Mouse (Mus musculus) neural tube, embryonic 11.5 days (tissue): Measurements from ENCODE around the gene Dpagt1. TPM values are rescaled to one million over a fixed set of nuclear protein-coding genes. Genes with fewer than 3 reads are reported as not detected.
"Not testable (repeated sequence)": the region's sequence is repeated elsewhere in the genome, so short reads cannot be mapped to it uniquely, and the experiment has no call there.

ENCODE experiments used
- ATAC-seq: fragments of 200-750 bp; cut with Nextera tagmentation; 2 replicates; pipeline ENCODE4 v1.8.0; 2017; ENCODE audit warnings: moderate number of reproducible peaks, mild to moderate bottlenecking, moderate TSS enrichment, moderate library complexity; ENCODE audit not compliant: insufficient read depth, low FRiP score, low TSS enrichment
- DNase-seq: peaks from one replicate; pipeline ENCODE4 v3.0.0-alpha.2; 2015; ENCODE audit warnings: low spot score
- H3K27ac ChIP-seq: fragments of 300-500 bp; sonication (generic); 2 replicates; pipeline ENCODE4 v1.5.1; 2014; ENCODE audit warnings: low read depth, mild to moderate bottlenecking, low read length
- H3K27me3 ChIP-seq: fragments of 300-500 bp; sonication (generic); 2 replicates; pipeline ENCODE4 v1.6.1; 2014; ENCODE audit warnings: mild to moderate bottlenecking, low read length, mixed read lengths; ENCODE audit not compliant: control insufficient read depth, insufficient read depth
- H3K36me3 ChIP-seq: fragments of 300-500 bp; sonication (generic); 2 replicates; pipeline ENCODE4 v1.6.1; 2014; ENCODE audit warnings: mild to moderate bottlenecking, low read length, moderate library complexity, mixed read lengths; ENCODE audit not compliant: control insufficient read depth, insufficient read depth
- H3K4me1 ChIP-seq: fragments of 300-500 bp; sonication (generic); 2 replicates; pipeline ENCODE4 v1.6.1; 2014; ENCODE audit warnings: low read length, mixed read lengths; ENCODE audit not compliant: control insufficient read depth, insufficient read depth
- H3K4me2 ChIP-seq: fragments of 300-500 bp; sonication (generic); 2 replicates; pipeline ENCODE4 v1.6.1; 2014; ENCODE audit warnings: low read depth, mild to moderate bottlenecking, moderate library complexity
- H3K4me3 ChIP-seq: fragments of 300-500 bp; sonication (generic); 2 replicates; pipeline ENCODE4 v1.5.1; 2014; ENCODE audit warnings: low read depth, low read length
- H3K9ac ChIP-seq: fragments of 300-500 bp; sonication (generic); 2 replicates; pipeline ENCODE4 v1.6.1; 2014; ENCODE audit warnings: mild to moderate bottlenecking, low read length
- H3K9me3 ChIP-seq: fragments of 300-500 bp; sonication (generic); 2 replicates; pipeline ENCODE4 v1.6.1; 2016; ENCODE audit warnings: low read length; ENCODE audit not compliant: control insufficient read depth
- WGBS: fragments of 180-500 bp; shearing (Covaris S2); extraction: QIAGEN DNeasy Blood & Tissue Kit; methylation state at CpG from one replicate; pipeline ENCODE4 v1.1.7; 2014; 5-methylcytosine and 5-hydroxymethylcytosine counted together
- microRNA-seq: library from miRNA; unstranded; fragments of <30 nt; microRNA quantifications from one replicate; pipeline ENCODE4, GENCODE M21; 2016
- polyA plus RNA-seq: library from polyadenylated mRNA; unstranded; fragments of >200 nt; fragmentation: Nextera tagmentation; extraction: Ambion mirVana; gene quantifications from 2 replicates; pipeline ENCODE4 v1.2.1, GENCODE M21; 2014

Dpagt1 gene
- polyA plus RNA-seq, 1 experiment from 2014 or later, result 48.6 TPM

- Histone ChIP-seq H3K4me1 (peaks cover 12% of the 10 kb centered on the region), H3K36me3 (peaks cover 10% of the 10 kb centered on the region)
- 90% methylated on average over 2 of the region's 2 CpGs for WGBS
- H3K9ac ChIP-seq, H3K27ac ChIP-seq, H3K4me3 ChIP-seq, DNase-seq, H3K9me3 ChIP-seq, H3K27me3 ChIP-seq, H3K4me2 ChIP-seq, ATAC-seq: not testable (repeated sequence)
Observed at GRCm38 (mm10) chr9:44377335-44377734, 51.5 kb downstream of the Dpagt1 start.

GRCm38 (mm10) chr9:44378153-44378730 lies 52.4 kb downstream of the Dpagt1 start:
- Histone ChIP-seq H3K9me3 (no peaks in the 10 kb centered on the region), H3K4me2 (peak overlapping the region; percentile 47), H3K27ac (peak overlapping the region; percentile 72; the same call in 1 of the 2 replicates), H3K27me3 (no peaks in the 10 kb centered on the region), H3K4me1 (peaks cover 12% of the 10 kb centered on the region), H3K9ac (peak overlapping the region; percentile 68), H3K36me3 (peaks cover 18% of the 10 kb centered on the region), H3K4me3 (peak overlapping the region; percentile 69)
- ATAC-seq (no peak), DNase-seq (no peak)
- WGBS, result 92% methylated on average over 5 of the region's 5 CpGs

- no peaks in the 10 kb centered on the region for H3K27me3 ChIP-seq
- peaks cover 12% of the 10 kb centered on the region for H3K4me1 ChIP-seq
- peak within 1 kb of the TSS; percentile 85 for H3K9ac ChIP-seq
- DNase-seq, result peak; percentile 100
- H3K27ac ChIP-seq, result peak within 1 kb of the TSS; percentile 72
- H3K9me3 ChIP-seq, result no peaks in the 10 kb centered on the region
- H3K4me2 ChIP-seq, result peak within 1 kb of the TSS; percentile 89
- H3K4me3 ChIP-seq, result peak within 1 kb of the TSS; percentile 69
- peak; percentile 97 for ATAC-seq
- under 1% methylated on average over 83 of the region's 83 CpGs for whole genome bisulfite sequencing
- peaks cover 23% of the 10 kb centered on the region for H3K36me3 ChIP-seq
Observed at GRCm38 (mm10) chr9:44379054-44379834, 53.4 kb downstream of the Dpagt1 start, which contains the start of gene Hyou1. TSS of gene Hyou1 (plus strand) at chr9:44379490.

DNA sequence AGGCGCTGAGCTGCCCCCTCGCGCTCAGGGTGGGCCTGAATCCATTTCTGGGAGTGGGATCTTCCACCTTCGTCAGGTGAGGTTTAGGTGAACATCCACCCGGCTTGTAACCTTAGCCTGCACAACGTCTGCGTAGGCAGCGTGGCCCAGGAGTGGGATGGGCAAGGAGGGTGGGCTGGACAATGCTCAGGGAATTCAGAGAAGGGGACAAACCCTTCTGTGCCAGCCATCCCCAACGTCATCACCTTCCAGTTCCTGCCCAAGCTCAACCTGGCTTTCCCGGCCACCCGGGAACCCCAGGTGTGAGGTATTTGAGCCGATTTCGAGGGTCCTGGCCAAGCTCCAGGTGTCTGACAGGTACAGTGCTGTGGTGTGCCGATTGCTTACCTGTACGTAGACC lies 54.0 kb downstream of the Dpagt1 start:
- DNase-seq (no peak), ATAC-seq (peak; percentile 31)
- Histone ChIP-seq H3K4me3 (peak overlapping the region; percentile 69), H3K27me3 (no peaks in the 10 kb centered on the region), H3K4me2 (peak overlapping the region; percentile 89), H3K27ac (peak overlapping the region; percentile 58), H3K4me1 (peaks cover 12% of the 10 kb centered on the region), H3K9ac (peak overlapping the region; percentile 85), H3K36me3 (peaks cover 28% of the 10 kb centered on the region), H3K9me3 (no peaks in the 10 kb centered on the region)
- 11% methylated on average over 15 of the region's 15 CpGs for WGBS

Small RNA genes within 50 kb of the gene (microRNA-seq; reads per million reads assigned to microRNA genes)
- not detected for gene Gm44335

Other genes with a start within 250 kb of the Dpagt1 start
- 0.15 and 0.21 TPM in 2 replicates for gene Mfrp, start 224.3 kb upstream of the Dpagt1 start, polyA plus RNA-seq
- gene C1qtnf5, start 218.8 kb upstream of the Dpagt1 start, polyA plus RNA-seq, result 0.27 and 0.31 TPM in 2 replicates
- gene Gm49380, start 212.5 kb upstream of the Dpagt1 start, polyA plus RNA-seq, result 0.20 and 0.95 TPM in 2 replicates
- 62.4 and 71.1 TPM in 2 replicates for gene Rnf26, start 212.5 kb upstream of the Dpagt1 start, polyA plus RNA-seq
- 14.3 and 15.0 TPM in 2 replicates for gene Mcam, start 191.6 kb upstream of the Dpagt1 start, polyA plus RNA-seq
- gene Cbl, start 92.0 kb upstream of the Dpagt1 start, polyA plus RNA-seq, result 19.1 and 22.2 TPM in 2 replicates
- not detected in 2 replicates for gene Ccdc153, start 85.3 kb upstream of the Dpagt1 start, polyA plus RNA-seq
- gene Pdzd3, start 74.5 kb upstream of the Dpagt1 start, polyA plus RNA-seq, result 0.11 TPM in 1 of 2 replicates, not detected in the other
- 2.4 and 3.2 TPM in 2 replicates for gene Nlrx1, start 57.4 kb upstream of the Dpagt1 start, polyA plus RNA-seq
- 4.5 and 5.0 TPM in 2 replicates for gene Abcg4, start 37.4 kb upstream of the Dpagt1 start, polyA plus RNA-seq
- gene Hinfp, start 20.3 kb upstream of the Dpagt1 start, polyA plus RNA-seq, result 23.6 and 26.9 TPM in 2 replicates
- gene C2cd2l, start 5.7 kb upstream of the Dpagt1 start, polyA plus RNA-seq, result 14.9 and 17.1 TPM in 2 replicates
- gene H2afx, start 8.7 kb downstream of the Dpagt1 start, polyA plus RNA-seq, result 366 and 382 TPM in 2 replicates
- gene Hmbs, start 18.2 kb downstream of the Dpagt1 start, polyA plus RNA-seq, result 139 and 140 TPM in 2 replicates
- gene Vps11, start 35.7 kb downstream of the Dpagt1 start, polyA plus RNA-seq, result 29.3 and 32.9 TPM in 2 replicates
- gene Hyou1, start 53.5 kb downstream of the Dpagt1 start, polyA plus RNA-seq, result 36.7 and 38.8 TPM in 2 replicates
- 26.8 and 31.8 TPM in 2 replicates for gene Slc37a4, start 70.8 kb downstream of the Dpagt1 start, polyA plus RNA-seq
- gene Rps25, start 81.1 kb downstream of the Dpagt1 start, polyA plus RNA-seq, result 1,766 and 1,857 TPM in 2 replicates
- gene Trappc4, start 81.6 kb downstream of the Dpagt1 start, polyA plus RNA-seq, result 204 and 214 TPM in 2 replicates
- 20.9 and 21.8 TPM in 2 replicates for gene Ccdc84, start 92.5 kb downstream of the Dpagt1 start, polyA plus RNA-seq
- not detected in 2 replicates for gene Foxr1, start 115.1 kb downstream of the Dpagt1 start, polyA plus RNA-seq
- 0.29 TPM in 1 of 2 replicates, not detected in the other for gene Upk2, start 129.0 kb downstream of the Dpagt1 start, polyA plus RNA-seq
- gene Bcl9l, start 156.8 kb downstream of the Dpagt1 start, polyA plus RNA-seq, result 8.0 and 8.8 TPM in 2 replicates
- not detected in 2 replicates for gene Cxcr5, start 235.9 kb downstream of the Dpagt1 start, polyA plus RNA-seq